Mouse (Mus musculus) liver, postnatal 0 days (tissue): ENCODE results near the gene Itga5. TPM values are rescaled to one million over a fixed set of nuclear protein-coding genes. Genes with fewer than 3 reads are reported as not detected.
A peak's percentile ranks its signal among the peaks of the same experiment; 100 is the strongest.

Experiments used
- ATAC-seq: fragments of 200-750 bp; cut with Nextera tagmentation; 2 replicates; pipeline ENCODE4 v1.8.0; 2017; ENCODE audit warnings: mild to moderate bottlenecking, moderate library complexity
- DNase-seq: peaks from one replicate; pipeline ENCODE4 v3.0.0-alpha.2; 2016
- H3K27ac ChIP-seq: fragments of 300-500 bp; sonication (generic); 2 replicates; pipeline ENCODE4 v1.5.1; 2014; ENCODE audit warnings: antibody characterized with exemption, moderate library complexity, mild to moderate bottlenecking, low read depth
- H3K27me3 ChIP-seq: fragments of 300-500 bp; sonication (generic); 2 replicates; pipeline ENCODE4 v1.6.1; 2014; ENCODE audit warnings: low read length, control low read depth, mixed read lengths; ENCODE audit not compliant: insufficient read depth
- H3K36me3 ChIP-seq: fragments of 300-500 bp; sonication (generic); replicated peaks from 2 replicates; pipeline ENCODE4 v1.6.1; 2014; ENCODE audit warnings: mild to moderate bottlenecking, control low read depth, low read length, moderate library complexity, mixed read lengths; ENCODE audit not compliant: insufficient read depth
- H3K4me1 ChIP-seq: fragments of 300-500 bp; sonication (generic); 2 replicates; pipeline ENCODE4 v1.6.1; 2014; ENCODE audit warnings: antibody characterized with exemption, mild to moderate bottlenecking, control low read depth; ENCODE audit not compliant: insufficient read depth
- H3K4me2 ChIP-seq: fragments of 300-500 bp; sonication (generic); 2 replicates; pipeline ENCODE4 v1.6.1; 2014; ENCODE audit warnings: low read depth, mild to moderate bottlenecking, low read length, moderate library complexity, mixed read lengths
- H3K4me3 ChIP-seq: fragments of 300-500 bp; sonication (generic); 2 replicates; pipeline ENCODE4 v1.5.1; 2014; ENCODE audit warnings: low read depth, low read length
- H3K9ac ChIP-seq: fragments of 300-500 bp; sonication (generic); replicated peaks from 2 replicates; pipeline ENCODE4 v1.6.1; 2014; ENCODE audit warnings: mild to moderate bottlenecking, moderate library complexity
- H3K9me3 ChIP-seq: fragments of 300-500 bp; sonication (generic); 2 replicates; pipeline ENCODE4 v1.6.1; 2016; ENCODE audit warnings: mild to moderate bottlenecking, control low read depth, low read length, mixed read lengths
- CTCF ChIP-seq: sonication (generic); IDR thresholded peaks from 2 replicates; pipeline ENCODE4 v1.5.1; 2016; ENCODE audit warnings: antibody characterized with exemption, low read depth
- EP300 ChIP-seq: IDR thresholded peaks from 2 replicates; pipeline ENCODE4 v1.6.1; 2016; ENCODE audit warnings: antibody characterized with exemption, low read depth, mild to moderate bottlenecking
- WGBS: fragments of 180-500 bp; shearing (Covaris S2); extraction: QIAGEN DNeasy Blood & Tissue Kit; methylation state at CpG from one replicate; pipeline ENCODE4 v1.1.7; 2014; ENCODE audit not compliant: insufficient replicate concordance; 5-methylcytosine and 5-hydroxymethylcytosine counted together
- polyA plus RNA-seq: library from polyadenylated mRNA; unstranded; fragments of >200 nt; fragmentation: Nextera tagmentation; extraction: Ambion mirVana; gene quantifications from 2 replicates; pipeline ENCODE4 v1.2.1, GENCODE M21; 2015

Itga5 gene
- polyA plus RNA-seq, 1 experiment from 2014 or later: 16.0 TPM

- no peaks in the 10 kb centered on the region for H3K4me1 ChIP-seq
- 82% methylated on average over 6 of the region's 6 CpGs for WGBS
These were observed 20.8 kb downstream of the Itga5 start for GRCm38 (mm10) chr15:103345789-103346188.

GRCm38 (mm10) chr15:103343556-103343955 lies 23.0 kb downstream of the Itga5 start:
- no peak overlapping the region for H3K4me2 ChIP-seq
- no peak; the same call in 1 of the 2 replicates for TF ChIP-seq CTCF
- no peak for TF ChIP-seq EP300
- no peak for DNase-seq

More at GRCm38 (mm10) chr15:103345789-103346188, 20.8 kb downstream of the Itga5 start:
- ATAC-seq (no peak), DNase-seq (no peak)
- Histone ChIP-seq H3K36me3 (peaks cover 60% of the 10 kb centered on the region), H3K9ac (no peak overlapping the region), H3K4me3 (no peak overlapping the region), H3K9me3 (no peaks in the 10 kb centered on the region), H3K27me3 (peaks cover 11% of the 10 kb centered on the region; the same call in 1 of the 2 replicates), H3K4me2 (no peak overlapping the region), H3K27ac (no peak overlapping the region)
- no peak for TF ChIP-seq EP300
- no peak for TF ChIP-seq CTCF

GRCm38 (mm10) chr15:103343008-103343407 lies 23.6 kb downstream of the Itga5 start:
- TF ChIP-seq CTCF (no peak), EP300 (no peak)
- no peak for ATAC-seq
- Histone ChIP-seq H3K4me2 (no peak overlapping the region), H3K27me3 (peaks cover 32% of the 10 kb centered on the region), H3K27ac (no peak overlapping the region), H3K9ac (no peak overlapping the region), H3K4me1 (peaks cover 16% of the 10 kb centered on the region), H3K4me3 (no peak overlapping the region), H3K9me3 (no peaks in the 10 kb centered on the region), H3K36me3 (peaks cover 37% of the 10 kb centered on the region)
- 65% methylated on average over 2 of the region's 3 CpGs for WGBS
- no peak for DNase-seq

More at GRCm38 (mm10) chr15:103343556-103343955, 23.0 kb downstream of the Itga5 start:
- H3K4me1 ChIP-seq: peaks cover 16% of the 10 kb centered on the region
- no peak overlapping the region for H3K4me3 ChIP-seq
- peaks cover 39% of the 10 kb centered on the region for H3K36me3 ChIP-seq
- H3K9ac ChIP-seq: no peak overlapping the region
- ATAC-seq: no peak
- H3K27ac ChIP-seq: no peak overlapping the region
- no peaks in the 10 kb centered on the region for H3K9me3 ChIP-seq
- peaks cover 29% of the 10 kb centered on the region for H3K27me3 ChIP-seq

- no peak overlapping the region for H3K9ac ChIP-seq
- no peak for TF ChIP-seq EP300
- TF ChIP-seq CTCF: peak; percentile 88
- H3K36me3 ChIP-seq: peaks cover 31% of the 10 kb centered on the region
- no peak overlapping the region for H3K27ac ChIP-seq
- H3K9me3 ChIP-seq: no peaks in the 10 kb centered on the region
- 22% methylated on average over 4 of the region's 4 CpGs for WGBS
- DNase-seq (peak; percentile 80), ATAC-seq (peak; percentile 22)
- H3K27me3 ChIP-seq: peaks cover 32% of the 10 kb centered on the region
- H3K4me1 ChIP-seq: peaks cover 16% of the 10 kb centered on the region
- H3K4me3 ChIP-seq: no peak overlapping the region
- H3K4me2 ChIP-seq: no peak overlapping the region
These were observed 24.1 kb downstream of the Itga5 start for GRCm38 (mm10) chr15:103342415-103342814.

- peaks cover 21% of the 10 kb centered on the region for H3K4me1 ChIP-seq
- H3K27me3 ChIP-seq: peaks cover 32% of the 10 kb centered on the region
- no peak overlapping the region for H3K27ac ChIP-seq
- no peak for DNase-seq
- WGBS: 59% methylated on average over 8 of the region's 8 CpGs
- no peak overlapping the region for H3K4me2 ChIP-seq
- peaks cover 27% of the 10 kb centered on the region for H3K36me3 ChIP-seq
- no peak for TF ChIP-seq CTCF
- TF ChIP-seq EP300: no peak
- no peak overlapping the region for H3K4me3 ChIP-seq
- ATAC-seq: no peak
- H3K9me3 ChIP-seq: no peaks in the 10 kb centered on the region
- H3K9ac ChIP-seq: no peak overlapping the region
These were observed 25.0 kb downstream of the Itga5 start for GRCm38 (mm10) chr15:103341547-103341946.

- Histone ChIP-seq H3K27me3 (peaks cover 32% of the 10 kb centered on the region), H3K36me3 (peaks cover 19% of the 10 kb centered on the region), H3K4me3 (no peak overlapping the region), H3K9ac (no peak overlapping the region), H3K9me3 (no peaks in the 10 kb centered on the region), H3K27ac (no peak overlapping the region), H3K4me2 (peak overlapping the region; percentile 94; the same call in 1 of the 2 replicates), H3K4me1 (peaks cover 21% of the 10 kb centered on the region)
- DNase-seq (no peak), ATAC-seq (no peak)
- TF ChIP-seq EP300: no peak
- TF ChIP-seq CTCF: peak; percentile 40; the same call in 1 of the 2 replicates
- 27% methylated on average over 4 of the region's 4 CpGs for WGBS
These were observed 25.8 kb downstream of the Itga5 start for GRCm38 (mm10) chr15:103340786-103341185.
